Mouse (Mus musculus): ENCODE measurements around the gene Fam53b. TPM values are rescaled to one million over a fixed set of nuclear protein-coding genes. Genes with fewer than 3 reads are reported as not detected.

Fam53b gene
- polyA plus RNA-seq, 1 experiment: 10.4 TPM

DNA sequence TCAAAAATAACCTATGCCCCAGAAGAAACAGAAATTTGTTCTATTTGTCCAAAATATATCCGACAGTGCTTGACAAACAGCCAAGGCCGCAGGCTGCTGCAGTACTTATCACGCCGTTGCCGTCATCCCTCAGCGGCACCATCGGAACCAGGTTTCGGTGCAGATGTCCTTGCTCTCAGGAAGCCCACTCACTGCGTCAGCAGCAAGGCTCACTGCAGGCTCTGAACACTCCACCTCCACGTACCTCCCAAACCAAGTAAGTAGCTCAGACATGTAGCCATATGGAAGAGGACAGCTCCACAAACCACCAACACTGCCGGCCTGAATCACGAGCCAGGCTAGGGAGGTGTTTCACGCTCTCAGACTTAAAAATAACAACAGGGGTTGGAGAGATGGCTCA, 24.9 kb downstream of the Fam53b start:
- H3K4me3 ChIP-seq (ENCODE audit: low read depth, low read length): no peak overlapping the region
- no peaks in the 10 kb centered on the region for H3K36me3 ChIP-seq (ENCODE audit: control insufficient read depth, insufficient read depth, low read length, poor library complexity, severe bottlenecking)
- H3K4me1 ChIP-seq (ENCODE audit: control insufficient read depth, insufficient read depth, low read length): peaks cover 2% of the 10 kb centered on the region
- no peak overlapping the region for H3K9ac ChIP-seq (ENCODE audit: low read depth, poor library complexity, severe bottlenecking)
- no peak overlapping the region for H3K27ac ChIP-seq (ENCODE audit: insufficient read depth, low read length)
- no peaks in the 10 kb centered on the region for H3K27me3 ChIP-seq (ENCODE audit: control insufficient read depth, insufficient read depth, low read length, poor library complexity, severe bottlenecking)
- no peaks in the 10 kb centered on the region for H3K9me3 ChIP-seq (replicated peaks; ENCODE audit: control insufficient read depth, insufficient read depth, low read length, poor library complexity, severe bottlenecking)
- TF ChIP-seq EP300 (IDR thresholded peaks at IDR 0.05; ENCODE audit: insufficient read depth, low read depth, low read length) (no peak), POLR2A (IDR thresholded peaks at IDR 0.05; ENCODE audit: insufficient read depth, low read length) (no peak), CTCF (IDR thresholded peaks at IDR 0.05; ENCODE audit: low read depth, low read length) (no peak)

DNA sequence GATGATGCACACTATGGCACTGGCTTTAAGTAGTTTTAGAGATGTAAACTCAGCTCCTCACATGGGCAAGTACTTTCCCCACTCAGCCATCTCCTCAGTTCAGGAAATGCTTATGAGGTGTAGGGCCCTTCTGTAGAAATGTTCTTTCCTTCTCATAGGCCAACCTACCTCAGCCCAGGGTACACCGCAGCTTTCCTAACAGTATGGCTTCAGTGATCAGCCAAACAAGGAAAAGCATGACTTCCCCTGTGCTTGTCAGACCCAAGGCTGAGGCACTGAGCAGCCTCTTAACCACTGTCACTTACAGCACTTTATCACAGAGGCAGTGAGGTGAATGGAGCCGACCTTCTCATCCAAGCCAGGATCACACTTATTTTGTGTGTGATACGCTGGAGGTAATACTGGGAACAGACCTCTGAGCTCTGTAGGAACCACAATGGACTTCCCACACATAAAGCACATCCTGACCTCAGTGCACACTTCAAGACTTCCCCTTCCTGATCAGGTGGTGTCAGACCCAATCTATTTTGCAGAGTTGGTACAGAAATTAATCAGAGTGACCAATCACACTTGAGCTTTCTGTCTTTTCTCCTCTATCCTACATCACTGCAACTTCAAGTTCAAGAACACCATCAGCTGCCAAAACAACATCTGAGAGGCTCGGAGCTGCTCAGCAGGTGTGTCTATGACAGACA, 26.0 kb downstream of the Fam53b start:
- Histone ChIP-seq H3K27me3 (ENCODE audit: control insufficient read depth, insufficient read depth, low read length, poor library complexity, severe bottlenecking) (no peaks in the 10 kb centered on the region), H3K4me1 (ENCODE audit: control insufficient read depth, insufficient read depth, low read length) (peaks cover 2% of the 10 kb centered on the region), H3K36me3 (ENCODE audit: control insufficient read depth, insufficient read depth, low read length, poor library complexity, severe bottlenecking) (no peaks in the 10 kb centered on the region), H3K9ac (ENCODE audit: low read depth, poor library complexity, severe bottlenecking) (no peak overlapping the region), H3K9me3 (replicated peaks; ENCODE audit: control insufficient read depth, insufficient read depth, low read length, poor library complexity, severe bottlenecking) (no peaks in the 10 kb centered on the region), H3K4me3 (ENCODE audit: low read depth, low read length) (no peak overlapping the region), H3K27ac (ENCODE audit: insufficient read depth, low read length) (no peak overlapping the region)
- TF ChIP-seq CTCF (IDR thresholded peaks at IDR 0.05; ENCODE audit: low read depth, low read length) (no peak), EP300 (IDR thresholded peaks at IDR 0.05; ENCODE audit: insufficient read depth, low read depth, low read length) (no peak), POLR2A (IDR thresholded peaks at IDR 0.05; ENCODE audit: insufficient read depth, low read length) (no peak)

DNA sequence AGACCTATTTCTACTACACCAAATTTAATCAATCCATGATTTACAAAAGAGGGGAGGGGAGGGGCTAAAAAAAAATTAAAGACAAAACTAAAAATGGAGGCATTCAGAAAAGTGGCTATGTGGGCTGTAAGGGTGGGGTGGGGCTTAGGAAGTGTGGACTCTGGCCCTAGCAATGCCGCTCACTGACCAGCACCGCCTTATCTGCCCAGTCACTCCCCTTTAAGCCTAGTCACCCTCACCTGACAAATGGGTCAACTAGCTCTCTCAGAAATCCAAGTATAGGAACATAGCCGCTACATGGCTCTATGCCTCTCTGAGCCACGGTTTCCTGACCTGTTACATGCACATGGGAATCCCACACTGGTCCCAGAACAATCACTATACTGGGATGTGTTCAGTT, 26.7 kb downstream of the Fam53b start:
- Histone ChIP-seq H3K36me3 (ENCODE audit: control insufficient read depth, insufficient read depth, low read length, poor library complexity, severe bottlenecking) (no peaks in the 10 kb centered on the region), H3K4me1 (ENCODE audit: control insufficient read depth, insufficient read depth, low read length) (peaks cover 2% of the 10 kb centered on the region), H3K27me3 (ENCODE audit: control insufficient read depth, insufficient read depth, low read length, poor library complexity, severe bottlenecking) (no peaks in the 10 kb centered on the region), H3K4me3 (ENCODE audit: low read depth, low read length) (no peak overlapping the region), H3K27ac (ENCODE audit: insufficient read depth, low read length) (no peak overlapping the region), H3K9ac (ENCODE audit: low read depth, poor library complexity, severe bottlenecking) (no peak overlapping the region), H3K9me3 (replicated peaks; ENCODE audit: control insufficient read depth, insufficient read depth, low read length, poor library complexity, severe bottlenecking) (no peaks in the 10 kb centered on the region)
- no peak for TF ChIP-seq POLR2A (IDR thresholded peaks at IDR 0.05; ENCODE audit: insufficient read depth, low read length)
- TF ChIP-seq EP300 (IDR thresholded peaks at IDR 0.05; ENCODE audit: insufficient read depth, low read depth, low read length): no peak
- no peak for TF ChIP-seq CTCF (IDR thresholded peaks at IDR 0.05; ENCODE audit: low read depth, low read length)

- Histone ChIP-seq H3K9me3 (replicated peaks; ENCODE audit: control insufficient read depth, insufficient read depth, low read length, poor library complexity, severe bottlenecking) (no peaks in the 10 kb centered on the region), H3K4me1 (ENCODE audit: control insufficient read depth, insufficient read depth, low read length) (peaks cover 2% of the 10 kb centered on the region), H3K9ac (ENCODE audit: low read depth, poor library complexity, severe bottlenecking) (no peak overlapping the region), H3K4me3 (ENCODE audit: low read depth, low read length) (no peak overlapping the region), H3K36me3 (ENCODE audit: control insufficient read depth, insufficient read depth, low read length, poor library complexity, severe bottlenecking) (no peaks in the 10 kb centered on the region), H3K27me3 (ENCODE audit: control insufficient read depth, insufficient read depth, low read length, poor library complexity, severe bottlenecking) (no peaks in the 10 kb centered on the region), H3K27ac (ENCODE audit: insufficient read depth, low read length) (no peak overlapping the region)
- TF ChIP-seq POLR2A (IDR thresholded peaks at IDR 0.05; ENCODE audit: insufficient read depth, low read length): no peak
- TF ChIP-seq EP300 (IDR thresholded peaks at IDR 0.05; ENCODE audit: insufficient read depth, low read depth, low read length): no peak
- TF ChIP-seq CTCF (IDR thresholded peaks at IDR 0.05; ENCODE audit: low read depth, low read length): no peak
Measured at GRCm38 (mm10) chr7:132786522-132786921, 27.2 kb downstream of the Fam53b start.

DNA sequence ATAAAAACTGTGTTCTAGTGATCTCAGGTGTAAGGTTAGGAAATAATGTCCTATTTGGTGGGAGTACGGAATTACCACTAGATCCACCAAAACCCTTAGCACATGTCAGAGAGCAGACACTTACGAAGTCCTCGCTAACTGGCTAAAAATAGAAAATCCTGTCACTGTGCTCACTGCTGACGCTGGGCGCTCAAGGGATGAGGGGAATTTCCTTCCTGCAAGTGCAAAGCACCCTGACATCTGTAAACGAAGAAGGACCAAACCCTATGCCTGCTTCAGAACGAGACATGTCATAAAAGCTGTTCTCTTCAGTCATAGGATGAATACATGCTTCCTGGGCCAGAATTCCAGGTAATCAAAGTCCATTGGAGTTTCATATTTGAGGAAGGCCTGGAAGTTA, 27.7 kb downstream of the Fam53b start:
- H3K9me3 ChIP-seq (replicated peaks; ENCODE audit: control insufficient read depth, insufficient read depth, low read length, poor library complexity, severe bottlenecking): no peaks in the 10 kb centered on the region
- no peaks in the 10 kb centered on the region for H3K36me3 ChIP-seq (ENCODE audit: control insufficient read depth, insufficient read depth, low read length, poor library complexity, severe bottlenecking)
- H3K9ac ChIP-seq (ENCODE audit: low read depth, poor library complexity, severe bottlenecking): no peak overlapping the region
- peaks cover 2% of the 10 kb centered on the region for H3K4me1 ChIP-seq (ENCODE audit: control insufficient read depth, insufficient read depth, low read length)
- TF ChIP-seq POLR2A (IDR thresholded peaks at IDR 0.05; ENCODE audit: insufficient read depth, low read length) (no peak), CTCF (IDR thresholded peaks at IDR 0.05; ENCODE audit: low read depth, low read length) (no peak), EP300 (IDR thresholded peaks at IDR 0.05; ENCODE audit: insufficient read depth, low read depth, low read length) (no peak)
- H3K27me3 ChIP-seq (ENCODE audit: control insufficient read depth, insufficient read depth, low read length, poor library complexity, severe bottlenecking): no peaks in the 10 kb centered on the region
- H3K27ac ChIP-seq (ENCODE audit: insufficient read depth, low read length): no peak overlapping the region
- no peak overlapping the region for H3K4me3 ChIP-seq (ENCODE audit: low read depth, low read length)

DNA sequence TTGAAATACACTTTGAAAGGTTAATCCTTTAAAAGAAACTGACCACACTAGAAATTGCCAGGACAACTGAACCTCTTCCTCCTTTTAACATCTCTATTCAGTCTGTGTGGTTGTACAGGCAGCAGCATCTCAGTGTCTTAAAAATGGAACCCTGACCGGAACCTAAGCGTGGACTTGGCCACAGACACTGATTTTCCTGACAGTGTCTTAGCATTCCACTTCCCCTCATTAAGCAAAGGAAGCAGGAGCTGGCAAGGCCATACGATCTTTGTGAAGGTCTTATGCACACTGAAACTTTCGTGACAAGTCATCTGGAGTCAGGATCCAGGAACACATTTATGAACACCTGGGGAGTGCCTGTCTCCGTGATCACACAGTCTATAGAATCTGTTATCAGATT, 29.6 kb downstream of the Fam53b start:
- H3K27me3 ChIP-seq (ENCODE audit: control insufficient read depth, insufficient read depth, low read length, poor library complexity, severe bottlenecking): no peaks in the 10 kb centered on the region

More for the DNA sequence above, 29.6 kb downstream of the Fam53b start:
- Histone ChIP-seq H3K9me3 (replicated peaks; ENCODE audit: control insufficient read depth, insufficient read depth, low read length, poor library complexity, severe bottlenecking) (no peaks in the 10 kb centered on the region), H3K4me1 (ENCODE audit: control insufficient read depth, insufficient read depth, low read length) (peaks cover 3% of the 10 kb centered on the region), H3K27ac (ENCODE audit: insufficient read depth, low read length) (no peak overlapping the region), H3K4me3 (ENCODE audit: low read depth, low read length) (no peak overlapping the region), H3K9ac (ENCODE audit: low read depth, poor library complexity, severe bottlenecking) (no peak overlapping the region), H3K36me3 (ENCODE audit: control insufficient read depth, insufficient read depth, low read length, poor library complexity, severe bottlenecking) (no peaks in the 10 kb centered on the region)
- TF ChIP-seq POLR2A (IDR thresholded peaks at IDR 0.05; ENCODE audit: insufficient read depth, low read length) (no peak), EP300 (IDR thresholded peaks at IDR 0.05; ENCODE audit: insufficient read depth, low read depth, low read length) (no peak), CTCF (IDR thresholded peaks at IDR 0.05; ENCODE audit: low read depth, low read length) (no peak)

All from ES-Bruce4 (cell line).